Mouse (Mus musculus) liver, adult 10 weeks (tissue): Measurements from ENCODE around the gene Tlr11. TPM values are rescaled to one million over a fixed set of nuclear protein-coding genes. Genes with fewer than 3 reads are reported as not detected.

Source experiments
- polyA plus RNA-seq: library from polyadenylated mRNA; stranded (reverse); fragments of 350-450 nt; fragmentation: Illumina TruSeq; extraction: RNeasy Lipid Tissue Mini Kit (QIAGEN cat#74804); gene quantifications from one replicate; pipeline ENCODE4 v1.2.3, GENCODE M21; 2014; ENCODE audit warnings: low read depth, low replicate concordance

Gene Tlr11
- 0.42 TPM for polyA plus RNA-seq

GRCm38 (mm10) chr14:50357593-50357992 lies at the start of gene Tlr11:
Gene Tlr11 (plus strand): TSS chr14:50357914.

GRCm38 (mm10) chr14:50326661-50327060 lies 31.1 kb upstream of the Tlr11 start, which contains the start of gene Olfr734:
Gene Olfr734 (minus strand): TSS chr14:50326761.

GRCm38 (mm10) chr14:50348796-50349195 lies 8.9 kb upstream of the Tlr11 start, which contains the start of gene Olfr735:
Gene Olfr735 (minus strand): TSS chr14:50348872.

GRCm38 (mm10) chr14:50380863-50381262 lies 23.1 kb downstream of the Tlr11 start, which contains the start of gene Olfr736:
Gene Olfr736 (plus strand): TSS chr14:50381163.

GRCm38 (mm10) chr14:50407268-50407667 lies 49.6 kb downstream of the Tlr11 start, which contains the start of gene Olfr738:
Gene Olfr738 (plus strand): TSS chr14:50407568.

Other genes with a start within 250 kb of the Tlr11 start
- not detected for gene Olfr727, start 234.7 kb upstream of the Tlr11 start, polyA plus RNA-seq
- not detected for gene Olfr728, start 215.2 kb upstream of the Tlr11 start, polyA plus RNA-seq
- gene Olfr729, start 205.0 kb upstream of the Tlr11 start, polyA plus RNA-seq: not detected
- not detected for gene Olfr730, start 169.7 kb upstream of the Tlr11 start, polyA plus RNA-seq
- gene Olfr731, start 116.0 kb upstream of the Tlr11 start, polyA plus RNA-seq: not detected
- not detected for gene Olfr732, start 73.7 kb upstream of the Tlr11 start, polyA plus RNA-seq
- gene Olfr733, start 56.4 kb upstream of the Tlr11 start, polyA plus RNA-seq: not detected
- not detected for gene Olfr734, start 31.2 kb upstream of the Tlr11 start, polyA plus RNA-seq
- not detected for gene Olfr735, start 9.0 kb upstream of the Tlr11 start, polyA plus RNA-seq
- not detected for gene Olfr736, start 23.2 kb downstream of the Tlr11 start, polyA plus RNA-seq
- not detected for gene Olfr738, start 49.7 kb downstream of the Tlr11 start, polyA plus RNA-seq
- gene Olfr739, start 60.7 kb downstream of the Tlr11 start, polyA plus RNA-seq: not detected
- gene Olfr740, start 87.6 kb downstream of the Tlr11 start, polyA plus RNA-seq: not detected
- gene Olfr741, start 114.8 kb downstream of the Tlr11 start, polyA plus RNA-seq: not detected
- not detected for gene Olfr742, start 145.7 kb downstream of the Tlr11 start, polyA plus RNA-seq
- not detected for gene Olfr743, start 163.9 kb downstream of the Tlr11 start, polyA plus RNA-seq